Mouse (Mus musculus): ENCODE results near the gene Cib3.

GRCm38 (mm10) chr8:72215871-72216270 is 3.2 kb upstream of the Cib3 start:
- TF ChIP-seq ZMIZ1 (IDR thresholded peaks at IDR 0.05; ENCODE audit: low read depth, low read length) (no peak), KAT2A (IDR thresholded peaks at IDR 0.05; ENCODE audit: insufficient replicate concordance, low read length) (no peak)

Measured in CH12.LX (cell line).